ENCODE assay signal across 8 mouse cellular contexts in the genomic region with DNA sequence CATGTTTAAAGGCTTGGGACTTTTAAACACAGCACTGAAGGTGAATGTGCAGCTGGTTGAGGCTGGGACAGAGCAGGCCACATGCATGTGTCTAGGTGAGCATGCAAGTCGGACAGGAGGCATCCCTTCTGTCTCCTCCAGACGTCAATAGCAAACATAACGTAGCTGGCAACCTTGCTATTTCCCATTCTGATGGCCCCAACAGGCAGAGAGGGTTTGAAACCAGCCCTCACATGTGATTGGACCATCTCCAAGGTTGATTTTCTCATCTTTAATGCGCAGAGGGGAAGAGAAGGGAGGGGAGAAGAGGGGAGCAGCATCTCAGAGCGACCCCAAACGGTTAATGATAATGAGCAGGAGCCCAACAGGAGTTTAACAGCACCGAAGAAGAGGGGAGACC.
DNase-seq lines count a peak whose midpoint lies in the region; ATAC-seq lines count a peak whose summit lies in the region.

No protein-coding gene starts in this region.

- no peak overlapping the region for H3K9ac ChIP-seq in heart, embryonic 14.5 days (ENCODE audit: low read length)
- H3K9ac ChIP-seq in embryonic facial prominence, embryonic 12.5 days, result no peak overlapping the region
- no peak overlapping the region for H3K9ac ChIP-seq in hindbrain, embryonic 14.5 days
- no peak overlapping the region for H3K9ac ChIP-seq in midbrain, embryonic 15.5 days

- no peaks in the 10 kb centered on the region for H3K36me3 ChIP-seq in heart, embryonic 14.5 days (ENCODE audit: control insufficient read depth, insufficient read depth, low read length)
- 0 out of 2 replicates have a peak, but pooled peaks cover 4% of the 10 kb centered on the region for H3K36me3 ChIP-seq in embryonic facial prominence, embryonic 12.5 days
- H3K36me3 ChIP-seq in hindbrain, embryonic 14.5 days (replicated peaks; ENCODE audit: control insufficient read depth, insufficient read depth), result no peaks in the 10 kb centered on the region
- H3K36me3 ChIP-seq in midbrain, embryonic 15.5 days (replicated peaks), result no peaks in the 10 kb centered on the region

- no peak overlapping the region for H3K4me3 ChIP-seq in heart, embryonic 14.5 days (ENCODE audit: control insufficient read depth in 1 of 2, insufficient read depth in 1 of 2, low read depth in 1 of 2, low read length in 2 of 2)
- H3K4me3 ChIP-seq in embryonic facial prominence, embryonic 12.5 days, result no peak overlapping the region
- H3K4me3 ChIP-seq in hindbrain, embryonic 14.5 days (replicated peaks; ENCODE audit: low read length), result no peak overlapping the region
- H3K4me3 ChIP-seq in midbrain, embryonic 15.5 days, result no peak overlapping the region

- no peak for ATAC-seq in heart, embryonic 14.5 days (ENCODE audit: insufficient number of reproducible peaks, insufficient read depth, low FRiP score, low read depth)
- no peak for ATAC-seq in embryonic facial prominence, embryonic 12.5 days (ENCODE audit: insufficient number of reproducible peaks, insufficient read depth, low FRiP score, low TSS enrichment)
- ATAC-seq in hindbrain, embryonic 14.5 days (ENCODE audit: low FRiP score), result no peak
- ATAC-seq in midbrain, embryonic 15.5 days (replicated peaks), result no peak

- peak overlapping the region; percentile 31 to 82 for H3K27ac ChIP-seq in heart, embryonic 14.5 days (replicated peaks in 1 of 2; ENCODE audit: control insufficient read depth in 1 of 2, insufficient read depth in 1 of 2, low read depth in 2 of 2, low read length in 2 of 2)
- peak overlapping the region; percentile 87 for H3K27ac ChIP-seq in embryonic facial prominence, embryonic 12.5 days
- peak overlapping the region; percentile 71 for H3K27ac ChIP-seq in hindbrain, embryonic 14.5 days
- H3K27ac ChIP-seq in midbrain, embryonic 15.5 days, result peak overlapping the region; percentile 76

- peaks cover 39 to 54% of the 10 kb centered on the region in 2 experiments for H3K4me1 ChIP-seq in heart, embryonic 14.5 days (ENCODE audit: control insufficient read depth in 2 of 2, insufficient read depth in 2 of 2, low read length in 2 of 2)
- H3K4me1 ChIP-seq in embryonic facial prominence, embryonic 12.5 days, result peaks cover 78% of the 10 kb centered on the region
- H3K4me1 ChIP-seq in hindbrain, embryonic 14.5 days (replicated peaks; ENCODE audit: control insufficient read depth, insufficient read depth, low read length), result peaks cover 77% of the 10 kb centered on the region
- H3K4me1 ChIP-seq in midbrain, embryonic 15.5 days, result peaks cover 74% of the 10 kb centered on the region

- WGBS in heart, embryonic 14.5 days, result 33% methylated on average over 7 of the region's 7 CpGs
- WGBS in embryonic facial prominence, embryonic 12.5 days, result 9% methylated on average over 7 of the region's 7 CpGs
- 3% methylated on average over 7 of the region's 7 CpGs for WGBS in hindbrain, embryonic 14.5 days
- 7% methylated on average over 7 of the region's 7 CpGs for WGBS in midbrain, embryonic 15.5 days

- H3K4me2 ChIP-seq in heart, embryonic 14.5 days (ENCODE audit: low read length), result peak overlapping the region; percentile 58
- peak overlapping the region; percentile 18; the same call in 1 of the 2 replicates for H3K4me2 ChIP-seq in embryonic facial prominence, embryonic 12.5 days (replicated peaks)
- H3K4me2 ChIP-seq in hindbrain, embryonic 14.5 days (replicated peaks), result 0 out of 2 replicates have a peak overlapping the region, but pooled peaks have one; percentile 15
- H3K4me2 ChIP-seq in midbrain, embryonic 15.5 days, result no peak overlapping the region

- H3K9me3 ChIP-seq in heart, embryonic 14.5 days (ENCODE audit: control insufficient read depth, low read length), result no peaks in the 10 kb centered on the region
- H3K9me3 ChIP-seq in embryonic facial prominence, embryonic 12.5 days, result no peaks in the 10 kb centered on the region
- H3K9me3 ChIP-seq in hindbrain, embryonic 14.5 days (ENCODE audit: control insufficient read depth, low read length), result no peaks in the 10 kb centered on the region
- H3K9me3 ChIP-seq in midbrain, embryonic 15.5 days, result no peaks in the 10 kb centered on the region

- no peaks in the 10 kb centered on the region for H3K27me3 ChIP-seq in heart, embryonic 14.5 days (ENCODE audit: control insufficient read depth, insufficient read depth, low read length)
- no peaks in the 10 kb centered on the region for H3K27me3 ChIP-seq in embryonic facial prominence, embryonic 12.5 days
- no peaks in the 10 kb centered on the region for H3K27me3 ChIP-seq in hindbrain, embryonic 14.5 days (ENCODE audit: control insufficient read depth, insufficient read depth, low read length)
- no peaks in the 10 kb centered on the region for H3K27me3 ChIP-seq in midbrain, embryonic 15.5 days (replicated peaks)

- DNase-seq in heart, adult 8-10 months (ENCODE audit: low spot score), result no peak
- no peak for DNase-seq in hindbrain, embryonic 14.5 days (ENCODE audit: low spot score)
- no peak for DNase-seq in ovary, postnatal 14 days (ENCODE audit: low spot score)
- DNase-seq in layer of hippocampus, adult 11-12 months (ENCODE audit: low spot score), result no peak
- DNase-seq in testis, postnatal 10 days (ENCODE audit: low spot score), result no peak
